8 mouse cellular contexts compared by ENCODE assay signal in genomic region chr2:65792516-65792915, GRCm38 (mm10). TPM values are rescaled to one million over a fixed set of nuclear protein-coding genes. Genes with fewer than 3 reads are reported as not detected.
A peak's percentile ranks its signal among the peaks of the same experiment; 100 is the strongest.
DNase-seq lines count a peak whose midpoint lies in the region; ATAC-seq and TF ChIP-seq lines count a peak whose summit lies in the region.

No protein-coding gene starts in this region.

- peak; percentile 82 for TF ChIP-seq CTCF in heart, adult 2 months (IDR thresholded peaks at IDR 0.05)

- no peaks in the 10 kb centered on the region; the same call in 1 of the 2 replicates for H3K9me3 ChIP-seq in heart, embryonic 11.5 days (replicated peaks; ENCODE audit: control insufficient read depth, low read length)
- 0 out of 2 replicates have a peak, but pooled peaks cover 3% of the 10 kb centered on the region for H3K9me3 ChIP-seq in midbrain, embryonic 11.5 days (ENCODE audit: control insufficient read depth, low read length)
- peaks cover 6% of the 10 kb centered on the region; the same call in 1 of the 2 replicates for H3K9me3 ChIP-seq in midbrain, embryonic 16.5 days (replicated peaks; ENCODE audit: control insufficient read depth, low read length, poor library complexity, severe bottlenecking)
- H3K9me3 ChIP-seq in hindbrain, embryonic 12.5 days (replicated peaks) = peaks cover 24% of the 10 kb centered on the region

- H3K9ac ChIP-seq in heart, adult 2 months (ENCODE audit: low read depth, low read length) = no peak overlapping the region
- no peak overlapping the region for H3K9ac ChIP-seq in heart, embryonic 11.5 days (ENCODE audit: low read depth, low read length)
- no peak overlapping the region for H3K9ac ChIP-seq in midbrain, embryonic 11.5 days (ENCODE audit: low read length)
- no peak overlapping the region for H3K9ac ChIP-seq in midbrain, embryonic 16.5 days (ENCODE audit: low read depth, low read length)
- H3K9ac ChIP-seq in hindbrain, embryonic 12.5 days = no peak overlapping the region

- H3K4me2 ChIP-seq in heart, embryonic 11.5 days = no peak overlapping the region
- no peak overlapping the region for H3K4me2 ChIP-seq in midbrain, embryonic 11.5 days
- no peak overlapping the region for H3K4me2 ChIP-seq in midbrain, embryonic 16.5 days (ENCODE audit: low read length)
- no peak overlapping the region for H3K4me2 ChIP-seq in hindbrain, embryonic 12.5 days (replicated peaks)

- intact Hi-C loops in heart, adult 2 months (cut with DNase I) = loop anchor here (2.0 to 10.0 kb wide), 3 partner anchors 250 to 398 kb away; no protein-coding TSS in a partner anchor

- DNase-seq in heart, adult 2 months = no peak
- peak; percentile 90 for DNase-seq in midbrain, embryonic 11.5 days (ENCODE audit: low spot score, missing footprints)
- peak; percentile 17 for DNase-seq in retina, postnatal 7 days (ENCODE audit: low read depth, low spot score)
- DNase-seq in spleen, postnatal 14 days (ENCODE audit: low spot score in 2 of 2) = no peak

- no peak for TF ChIP-seq POLR2A in heart, adult 2 months (IDR thresholded peaks at IDR 0.05; ENCODE audit: insufficient read depth, low read depth, low read length)

- no peak overlapping the region for H3K4me3 ChIP-seq in heart, adult 2 months
- H3K4me3 ChIP-seq in heart, embryonic 11.5 days (ENCODE audit: low read depth, low read length) = no peak overlapping the region
- no peak overlapping the region for H3K4me3 ChIP-seq in midbrain, embryonic 11.5 days (ENCODE audit: low read depth, low read length)
- no peak overlapping the region for H3K4me3 ChIP-seq in midbrain, embryonic 16.5 days (ENCODE audit: low read depth, low read length)
- H3K4me3 ChIP-seq in hindbrain, embryonic 12.5 days = no peak overlapping the region

- WGBS in heart, adult 2 months = 17% methylated on average over 3 of the region's 3 CpGs
- 25% methylated on average over 3 of the region's 3 CpGs for WGBS in heart, embryonic 11.5 days (ENCODE audit: insufficient replicate concordance)
- WGBS in midbrain, embryonic 11.5 days = 28% methylated on average over 3 of the region's 3 CpGs
- 23% methylated on average over 3 of the region's 3 CpGs for WGBS in midbrain, embryonic 16.5 days
- 38% methylated on average over 3 of the region's 3 CpGs for WGBS in hindbrain, embryonic 12.5 days

- no peaks in the 10 kb centered on the region for H3K79me2 ChIP-seq in heart, adult 2 months (replicated peaks; ENCODE audit: control insufficient read depth, insufficient read depth, low read length)

- H3K4me1 ChIP-seq in heart, adult 2 months (ENCODE audit: control insufficient read depth, insufficient read depth, low read length) = no peaks in the 10 kb centered on the region
- no peaks in the 10 kb centered on the region for H3K4me1 ChIP-seq in heart, embryonic 11.5 days (ENCODE audit: control insufficient read depth, insufficient read depth, low read length)
- H3K4me1 ChIP-seq in midbrain, embryonic 11.5 days (ENCODE audit: control insufficient read depth, insufficient read depth, low read length) = no peaks in the 10 kb centered on the region
- H3K4me1 ChIP-seq in midbrain, embryonic 16.5 days (ENCODE audit: control insufficient read depth, insufficient read depth, low read length) = no peaks in the 10 kb centered on the region
- H3K4me1 ChIP-seq in hindbrain, embryonic 12.5 days = no peaks in the 10 kb centered on the region

- H3K36me3 ChIP-seq in heart, adult 2 months (ENCODE audit: control insufficient read depth, insufficient read depth, low read length) = no peaks in the 10 kb centered on the region
- no peaks in the 10 kb centered on the region for H3K36me3 ChIP-seq in heart, embryonic 11.5 days (ENCODE audit: control insufficient read depth, insufficient read depth, low read length)
- no peaks in the 10 kb centered on the region for H3K36me3 ChIP-seq in midbrain, embryonic 11.5 days (ENCODE audit: control insufficient read depth, insufficient read depth, low read length)
- H3K36me3 ChIP-seq in midbrain, embryonic 16.5 days (ENCODE audit: control insufficient read depth, insufficient read depth, low read length) = no peaks in the 10 kb centered on the region
- H3K36me3 ChIP-seq in hindbrain, embryonic 12.5 days = no peaks in the 10 kb centered on the region

- ATAC-seq in heart, embryonic 11.5 days (replicated peaks; ENCODE audit: insufficient number of reproducible peaks, low FRiP score, low TSS enrichment) = no peak
- ATAC-seq in midbrain, embryonic 11.5 days (ENCODE audit: low FRiP score) = no peak
- no peak for ATAC-seq in midbrain, embryonic 16.5 days
- peak; percentile 59 for ATAC-seq in erythroid progenitor cell, adult 5-6 weeks (replicated peaks; ENCODE audit: low FRiP score, poor library complexity, severe bottlenecking)
- ATAC-seq in hindbrain, embryonic 12.5 days (ENCODE audit: low FRiP score) = no peak

- no peak for TF ChIP-seq EP300 in heart, adult 2 months (IDR thresholded peaks at IDR 0.05; ENCODE audit: insufficient read depth, low read depth, low read length)

- H3K27ac ChIP-seq in heart, adult 2 months = no peak overlapping the region
- H3K27ac ChIP-seq in heart, embryonic 11.5 days (ENCODE audit: low read depth, low read length) = no peak overlapping the region
- no peak overlapping the region for H3K27ac ChIP-seq in midbrain, embryonic 11.5 days (ENCODE audit: low read depth, low read length)
- no peak overlapping the region for H3K27ac ChIP-seq in midbrain, embryonic 16.5 days (ENCODE audit: low read length)
- no peak overlapping the region for H3K27ac ChIP-seq in hindbrain, embryonic 12.5 days

- H3K27me3 ChIP-seq in heart, adult 2 months (ENCODE audit: control insufficient read depth, insufficient read depth, low read length) = no peaks in the 10 kb centered on the region
- no peaks in the 10 kb centered on the region for H3K27me3 ChIP-seq in heart, embryonic 11.5 days (ENCODE audit: control insufficient read depth, insufficient read depth, low read length)
- H3K27me3 ChIP-seq in midbrain, embryonic 11.5 days (ENCODE audit: control insufficient read depth, insufficient read depth, low read length) = no peaks in the 10 kb centered on the region
- H3K27me3 ChIP-seq in midbrain, embryonic 16.5 days (ENCODE audit: control insufficient read depth, insufficient read depth, low read depth, low read length) = no peaks in the 10 kb centered on the region
- no peaks in the 10 kb centered on the region for H3K27me3 ChIP-seq in hindbrain, embryonic 12.5 days

RNA-seq across cellular contexts. Expression of gene Csrnp3, which starts 53.1 kb away (rescaled TPM):
- total RNA-seq in heart, adult 2 months (2021) = under 1 TPM; 0.34 to 0.39 TPM
- polyA plus RNA-seq in heart, adult 2 months (2012; rRNA removed) = 0.04 and 0.23 TPM in 2 replicates
- 1.4 and 2.2 TPM in 2 replicates for polyA plus RNA-seq in heart, embryonic 11.5 days (2014; fragmentation: Nextera tagmentation; extraction: Ambion mirVana)
- 15.0 and 19.3 TPM in 2 replicates for polyA plus RNA-seq in midbrain, embryonic 11.5 days (2014; fragmentation: Nextera tagmentation; extraction: Ambion mirVana)
- 56.0 and 76.4 TPM in 2 replicates for polyA plus RNA-seq in midbrain, embryonic 16.5 days (2015; fragmentation: Nextera tagmentation; extraction: Ambion mirVana)
- total RNA-seq in erythroid progenitor cell, adult 5-6 weeks (2015; ENCODE audit: low replicate concordance) = not detected in 2 replicates
- total RNA-seq in erythroid progenitor cell, adult 5-6 weeks (2017; ENCODE audit: low replicate concordance) = not detected in 2 replicates
- polyA plus RNA-seq in hindbrain, embryonic 12.5 days (2016; fragmentation: Nextera tagmentation; extraction: Ambion mirVana) = 34.3 and 37.2 TPM in 2 replicates

Comparison
In these comparisons a context has a peak if more than half of its experiments do, and no peak if none do; other contexts are left out.
1. DNase-seq: peak in midbrain, embryonic 11.5 days (single experiment) and retina, postnatal 7 days (single experiment); none in heart, adult 2 months (0 of 2) and spleen, postnatal 14 days (0 of 2).